ENCODE assay signal across 8 mouse cellular contexts in the genomic region with DNA sequence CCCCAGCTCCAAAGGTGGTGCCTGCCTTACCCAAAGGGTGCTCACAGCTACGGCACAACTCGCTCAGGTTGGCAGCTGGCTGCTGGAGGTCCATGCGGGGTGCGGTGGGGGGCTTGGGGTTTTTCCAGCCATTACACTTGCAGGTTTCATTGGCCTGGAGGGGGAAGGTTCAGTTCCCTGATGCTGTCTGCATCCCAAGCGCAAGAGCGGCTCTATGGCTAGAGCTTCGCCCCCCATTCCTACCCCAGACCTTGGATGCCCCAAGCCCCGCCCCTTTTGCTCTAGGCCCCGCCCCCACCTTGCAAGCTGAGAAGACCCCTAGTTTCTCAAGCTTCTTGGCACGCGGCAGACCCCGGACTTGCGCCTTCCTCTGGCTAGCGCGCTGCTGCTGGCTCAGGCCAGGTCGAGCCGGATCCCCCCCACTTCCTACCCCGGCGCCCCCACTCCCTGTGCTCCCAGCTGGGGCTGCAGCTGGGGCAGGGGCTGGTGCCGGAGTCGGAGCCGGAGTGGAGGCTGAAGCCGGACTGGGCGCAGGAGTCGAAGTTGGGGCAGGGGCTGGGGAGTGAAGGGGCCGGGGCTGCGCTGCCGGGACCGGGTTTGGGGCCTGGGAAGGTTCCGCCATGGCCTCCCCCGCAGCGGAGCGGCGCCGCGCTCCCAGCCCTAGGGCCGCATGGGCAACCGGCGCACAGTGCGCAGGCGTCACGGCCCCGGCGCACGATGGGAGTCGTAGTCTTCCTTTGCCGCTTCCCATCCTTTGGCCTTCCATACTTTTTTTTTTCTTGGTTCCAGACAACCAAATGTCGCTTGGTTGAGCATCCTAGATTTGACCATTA. TPM values are rescaled to one million over a fixed set of nuclear protein-coding genes. Genes with fewer than 3 reads are reported as not detected.
DNase-seq lines count a peak whose midpoint lies in the region; ATAC-seq and TF ChIP-seq lines count a peak whose summit lies in the region.

A gene (minus strand): TSS at position 683 of the 833 bp plus-strand sequence.

- under 1% methylated on average over 48 of the region's 48 CpGs for WGBS in cerebellum, adult 2 months

- DNase-seq in Muller cell, postnatal 12 days (ENCODE audit: inconsistent ontology term), result peak; percentile 86
- DNase-seq in cerebellum, adult 2 months, result peak; percentile 85 to 90
- peak; percentile 86 for DNase-seq in forelimb bud, embryonic 11.5 days (ENCODE audit: low read depth, low spot score)
- DNase-seq in layer of hippocampus, postnatal 10 days (ENCODE audit: low spot score in 2 of 2), result peak; percentile 81 to 89
- DNase-seq in lung, postnatal 10 days, result peak; percentile 90
- DNase-seq in retina, postnatal 1 day, result peak; percentile 88
- DNase-seq in urinary bladder, postnatal 14 days (ENCODE audit: low spot score), result peak; percentile 85

- peak; percentile 35 to 41; a peak in 1 of 4 replicates for ATAC-seq in hematopoietic stem cell, adult 5-6 weeks (replicated peaks in 1 of 2; ENCODE audit: insufficient read depth in 1 of 2, low FRiP score in 2 of 2, low TSS enrichment in 1 of 2, low read depth in 1 of 2, poor library complexity in 2 of 2, severe bottlenecking in 2 of 2)

- H3K27ac ChIP-seq in cerebellum, adult 2 months (ENCODE audit: insufficient read depth, low read length), result no peak within 1 kb of the TSS

- TF ChIP-seq POLR2A in cerebellum, adult 2 months (IDR thresholded peaks at IDR 0.05; ENCODE audit: borderline replicate concordance, insufficient read depth, low read length), result peak; percentile 85

- TF ChIP-seq CTCF in cerebellum, adult 2 months (IDR thresholded peaks at IDR 0.05; ENCODE audit: borderline replicate concordance, insufficient read depth, low read depth, low read length), result no peak

- peaks cover 5% of the 10 kb centered on the region for H3K4me1 ChIP-seq in cerebellum, adult 2 months (ENCODE audit: control insufficient read depth, insufficient read depth, low read length)

- peak within 1 kb of the TSS; percentile 80 for H3K4me3 ChIP-seq in cerebellum, adult 2 months (replicated peaks; ENCODE audit: insufficient read depth, low read depth, low read length)

- no peaks in the 10 kb centered on the region for H3K27me3 ChIP-seq in cerebellum, adult 2 months (ENCODE audit: control insufficient read depth, insufficient read depth, low read length)

RNA-seq across cellular contexts. Expression of the gene that starts here (rescaled TPM):
- 55.2 and 56.4 TPM in 2 replicates for polyA plus RNA-seq in cerebellum, adult 2 months (2012; rRNA removed)
- 26.1 TPM in 2 replicates for total RNA-seq in hematopoietic stem cell, adult 5-6 weeks (2017)
- 10 to 100 TPM; 61.6 to 66.2 TPM for total RNA-seq in layer of hippocampus, postnatal 10 days (2021)
